Mouse (Mus musculus): ENCODE results near the gene Rbms3. TPM values are rescaled to one million over a fixed set of nuclear protein-coding genes. Genes with fewer than 3 reads are reported as not detected.
A peak's percentile ranks its signal among the peaks of the same experiment; 100 is the strongest.

Gene Rbms3
- polyA plus RNA-seq, 1 experiment from 2014 or later, result 76.1 TPM

DNA sequence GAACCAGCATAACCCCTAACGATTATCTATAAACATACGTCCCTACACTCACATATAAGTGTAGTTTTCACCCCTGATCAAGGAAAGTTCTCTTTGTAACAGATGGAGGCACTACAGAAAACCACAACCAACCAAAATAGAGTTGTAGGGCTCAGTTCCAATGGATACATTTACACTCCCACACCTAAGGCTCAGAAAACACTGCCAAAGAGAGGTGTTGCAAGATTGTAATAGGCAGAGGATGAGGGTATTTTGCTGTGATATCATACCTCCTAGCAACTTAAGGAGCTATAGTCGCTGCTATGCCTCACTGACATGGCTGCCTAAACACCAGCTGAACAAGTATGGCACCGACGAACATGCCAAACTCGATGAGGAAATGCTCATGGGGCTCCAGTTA, 44.4 kb downstream of the Rbms3 start:
- no peak for ATAC-seq (replicated peaks; ENCODE audit: low FRiP score)
- H3K4me3 ChIP-seq (replicated peaks), result no peak overlapping the region
- H3K4me2 ChIP-seq, result no peak overlapping the region
- peaks cover 3% of the 10 kb centered on the region; the same call in 1 of the 2 replicates for H3K4me1 ChIP-seq
- WGBS, result 91% methylated on average over 6 of the region's 6 CpGs
- no peak overlapping the region for H3K27ac ChIP-seq
- no peak overlapping the region for H3K9ac ChIP-seq
- H3K36me3 ChIP-seq, result no peaks in the 10 kb centered on the region
- H3K9me3 ChIP-seq (replicated peaks), result no peaks in the 10 kb centered on the region
- no peaks in the 10 kb centered on the region for H3K27me3 ChIP-seq

DNA sequence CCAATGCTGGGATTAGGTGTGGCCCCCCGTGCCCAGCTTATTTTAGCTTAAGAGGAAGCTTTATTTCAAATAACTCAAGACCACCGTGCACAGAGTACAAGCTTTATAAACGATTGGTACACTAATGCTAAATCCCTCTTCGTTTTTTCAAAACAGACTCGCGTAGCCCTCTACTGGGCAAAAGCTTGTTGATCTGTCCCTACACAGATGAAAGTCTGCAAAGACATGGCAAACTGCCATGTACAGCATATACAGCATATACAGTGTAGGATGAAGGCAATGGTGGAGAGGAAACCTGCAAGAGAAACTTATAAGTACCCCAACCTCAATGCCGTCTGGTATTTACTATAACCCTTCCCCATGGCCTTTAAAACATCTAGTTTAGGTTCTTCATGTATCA, 46.1 kb downstream of the Rbms3 start:
- Histone ChIP-seq H3K27me3 (no peaks in the 10 kb centered on the region), H3K4me1 (peaks cover 2% of the 10 kb centered on the region; the same call in 1 of the 2 replicates), H3K36me3 (no peaks in the 10 kb centered on the region), H3K9ac (no peak overlapping the region), H3K9me3 (replicated peaks) (no peaks in the 10 kb centered on the region), H3K4me2 (no peak overlapping the region), H3K27ac (no peak overlapping the region), H3K4me3 (replicated peaks) (no peak overlapping the region)
- 47% methylated on average over 7 of the region's 7 CpGs for WGBS
- ATAC-seq (replicated peaks; ENCODE audit: low FRiP score), result no peak; the same call in 1 of the 2 replicates

DNA sequence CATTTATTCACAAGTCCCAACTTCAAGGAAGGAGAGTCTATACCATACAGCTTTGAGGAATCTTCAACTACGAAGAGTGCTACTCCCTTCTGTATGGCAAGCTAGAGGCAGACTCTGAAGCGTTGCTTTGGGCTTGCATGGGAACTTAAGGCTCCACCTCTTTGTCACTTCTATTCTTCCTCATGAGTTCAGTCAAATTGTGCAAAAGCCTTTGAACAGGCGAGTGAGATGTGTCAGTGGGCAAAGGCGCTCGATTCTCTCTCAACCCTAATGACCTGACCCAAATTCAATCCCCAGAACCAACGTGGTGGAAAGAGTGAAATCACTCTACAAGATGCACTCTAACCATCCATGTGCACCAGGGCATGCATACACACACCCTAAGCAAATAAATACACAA, 47.1 kb downstream of the Rbms3 start:
- Histone ChIP-seq H3K27me3 (no peaks in the 10 kb centered on the region), H3K9ac (no peak overlapping the region), H3K9me3 (replicated peaks) (no peaks in the 10 kb centered on the region), H3K36me3 (no peaks in the 10 kb centered on the region), H3K27ac (no peak overlapping the region), H3K4me3 (replicated peaks) (no peak overlapping the region), H3K4me1 (peaks cover 2% of the 10 kb centered on the region; the same call in 1 of the 2 replicates), H3K4me2 (no peak overlapping the region)
- 62% methylated on average over 6 of the region's 6 CpGs for WGBS
- ATAC-seq (replicated peaks; ENCODE audit: low FRiP score), result no peak

DNA sequence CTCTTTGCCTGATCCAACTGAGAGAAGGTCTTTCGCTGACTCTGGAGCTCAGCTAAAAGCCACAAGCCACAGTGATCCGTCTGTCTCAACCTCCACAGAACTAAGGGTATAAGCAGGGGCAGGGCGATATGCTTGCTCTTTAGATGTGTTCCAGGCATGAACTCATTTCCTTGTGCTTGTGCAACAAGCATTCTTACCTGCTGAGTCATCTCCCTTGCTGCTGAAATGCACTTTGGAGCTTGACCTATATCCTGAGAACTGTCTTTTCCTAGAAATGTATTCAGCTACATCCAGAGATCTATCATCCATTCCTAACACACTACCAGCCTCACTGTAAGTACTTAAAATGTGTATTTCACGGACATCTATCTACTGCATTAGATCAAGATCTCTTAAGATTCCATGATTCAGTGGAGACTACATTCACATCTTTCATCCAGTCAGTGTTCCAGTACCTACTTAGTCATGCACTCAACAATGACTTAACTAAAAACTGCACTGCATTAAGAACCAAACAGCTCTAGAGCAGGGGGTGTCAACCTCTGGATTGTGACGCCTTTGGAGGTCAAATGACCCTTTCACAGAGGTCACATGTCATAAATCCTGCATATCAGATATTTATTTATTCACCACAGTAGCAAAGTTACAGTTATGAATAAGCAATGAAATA, 58.4 kb downstream of the Rbms3 start:
- no peak overlapping the region for H3K4me3 ChIP-seq (replicated peaks)
- H3K4me1 ChIP-seq, result peaks cover 4% of the 10 kb centered on the region; the same call in 1 of the 2 replicates
- no peak overlapping the region for H3K9ac ChIP-seq
- no peak overlapping the region for H3K4me2 ChIP-seq
- WGBS, result 67% methylated on average over 5 of the region's 5 CpGs
- no peaks in the 10 kb centered on the region for H3K9me3 ChIP-seq (replicated peaks)
- no peak for ATAC-seq (replicated peaks; ENCODE audit: low FRiP score)
- no peaks in the 10 kb centered on the region for H3K36me3 ChIP-seq
- no peak overlapping the region for H3K27ac ChIP-seq
- H3K27me3 ChIP-seq, result no peaks in the 10 kb centered on the region

DNA sequence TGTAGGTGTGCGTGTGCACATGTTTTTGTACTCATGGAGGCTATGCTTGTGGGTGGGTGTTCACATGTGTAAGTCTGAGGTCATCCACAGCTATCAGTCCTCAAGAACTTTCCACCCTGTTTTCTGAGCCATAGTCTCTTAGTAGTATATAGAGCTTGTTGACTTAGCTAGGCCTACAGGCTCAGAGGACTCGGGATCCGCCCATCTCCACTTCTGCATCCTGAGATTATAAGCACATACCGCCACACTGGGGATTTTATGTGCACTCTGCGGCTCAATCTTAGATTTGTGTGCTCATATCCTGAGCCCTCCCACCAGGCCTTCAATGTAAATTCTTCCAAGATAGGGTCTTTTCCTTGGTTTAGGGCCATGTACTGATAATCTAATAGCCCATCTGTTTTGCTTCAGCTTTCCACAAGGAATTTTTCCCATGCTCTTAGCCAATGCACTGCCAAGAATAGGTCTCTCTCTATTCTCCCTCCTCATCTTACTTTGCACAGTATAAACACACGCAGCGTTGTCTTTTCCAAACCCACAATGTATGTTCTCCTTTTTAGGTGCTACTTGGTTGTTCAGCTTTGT, 59.4 kb downstream of the Rbms3 start:
- no peak for ATAC-seq (replicated peaks; ENCODE audit: low FRiP score)
- Histone ChIP-seq H3K36me3 (no peaks in the 10 kb centered on the region), H3K4me3 (replicated peaks) (no peak overlapping the region), H3K4me1 (peaks cover 7% of the 10 kb centered on the region; the same call in 1 of the 2 replicates), H3K9ac (no peak overlapping the region), H3K9me3 (replicated peaks) (no peaks in the 10 kb centered on the region), H3K27ac (no peak overlapping the region), H3K27me3 (no peaks in the 10 kb centered on the region), H3K4me2 (no peak overlapping the region)
- 79% methylated on average over 7 of the region's 7 CpGs for WGBS

DNA sequence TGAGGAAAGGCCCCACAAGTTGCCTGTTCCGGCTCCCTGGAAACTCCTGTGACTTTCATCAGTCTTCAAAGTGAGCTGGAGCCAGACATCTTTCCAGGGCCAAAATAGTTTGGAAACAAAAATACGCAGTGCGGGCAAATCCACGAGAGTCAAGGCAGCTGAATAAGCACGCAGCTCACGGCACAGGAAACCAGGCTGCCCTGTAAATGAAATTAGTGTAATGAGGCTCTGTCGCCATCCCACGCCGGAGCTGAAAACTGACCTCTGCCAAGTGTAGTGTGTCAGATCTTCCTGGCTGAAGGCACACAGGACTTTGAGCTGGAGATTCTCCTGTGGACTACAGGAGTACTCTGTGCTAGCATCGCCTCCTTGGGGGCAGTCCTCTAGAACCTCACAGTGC, 63.4 kb downstream of the Rbms3 start:
- Histone ChIP-seq H3K4me2 (no peak overlapping the region), H3K9ac (no peak overlapping the region), H3K27ac (no peak overlapping the region), H3K4me3 (replicated peaks) (no peak overlapping the region), H3K9me3 (replicated peaks) (no peaks in the 10 kb centered on the region), H3K4me1 (peaks cover 7% of the 10 kb centered on the region; the same call in 1 of the 2 replicates), H3K27me3 (no peaks in the 10 kb centered on the region), H3K36me3 (no peaks in the 10 kb centered on the region)
- peak; percentile 18; the same call in 1 of the 2 replicates for ATAC-seq (replicated peaks; ENCODE audit: low FRiP score)
- WGBS, result 27% methylated on average over 10 of the region's 10 CpGs

DNA sequence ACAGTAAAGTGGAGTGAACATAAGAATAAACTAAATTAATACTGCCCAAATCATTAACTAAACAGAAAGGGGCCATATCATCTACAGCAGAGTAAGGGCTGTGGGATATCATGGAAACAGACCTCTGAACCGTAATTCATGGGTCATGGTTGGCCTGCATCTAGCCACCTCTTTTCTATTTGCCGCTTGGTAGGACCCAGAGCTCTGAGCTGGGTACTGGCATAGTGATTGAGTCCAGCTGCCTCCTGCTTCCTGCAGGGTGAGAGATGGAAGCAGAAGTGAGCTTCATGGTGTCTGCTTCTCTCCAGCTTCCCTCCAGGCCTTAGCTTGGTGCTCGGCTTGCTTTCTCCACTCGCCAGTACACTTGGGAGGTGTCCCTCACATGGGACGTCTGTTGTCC, 71.2 kb downstream of the Rbms3 start:
- no peak overlapping the region for H3K4me3 ChIP-seq (replicated peaks)
- H3K36me3 ChIP-seq, result no peaks in the 10 kb centered on the region
- H3K27ac ChIP-seq, result no peak overlapping the region
- no peak overlapping the region for H3K9ac ChIP-seq
- H3K27me3 ChIP-seq, result no peaks in the 10 kb centered on the region
- 47% methylated on average over 5 of the region's 5 CpGs for WGBS
- peak; percentile 64 for ATAC-seq (replicated peaks; ENCODE audit: low FRiP score)
- H3K4me1 ChIP-seq, result peaks cover 12% of the 10 kb centered on the region; the same call in 1 of the 2 replicates
- H3K4me2 ChIP-seq, result no peak overlapping the region
- H3K9me3 ChIP-seq (replicated peaks), result no peaks in the 10 kb centered on the region

DNA sequence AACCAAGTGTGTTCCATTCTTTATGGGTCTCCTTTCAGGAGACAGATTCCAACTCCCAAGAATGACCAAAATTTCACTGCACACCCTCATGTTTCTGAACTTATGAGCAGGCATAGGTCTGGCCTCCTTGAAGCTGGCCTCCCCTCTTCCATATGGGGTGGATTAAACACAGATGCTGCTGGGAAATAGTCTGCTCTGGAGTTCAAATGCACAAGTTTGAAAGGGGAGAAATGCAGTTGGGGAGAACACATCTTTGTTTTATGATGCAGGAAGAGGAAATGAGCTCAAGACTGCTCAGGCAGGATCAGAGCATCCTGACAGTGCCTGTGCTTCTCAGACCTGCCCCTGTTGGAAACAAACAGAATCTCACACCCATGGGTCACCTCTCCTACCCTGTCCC, 75.4 kb downstream of the Rbms3 start:
- Histone ChIP-seq H3K27ac (no peak overlapping the region), H3K9me3 (replicated peaks) (no peaks in the 10 kb centered on the region), H3K4me1 (peaks cover 12% of the 10 kb centered on the region; the same call in 1 of the 2 replicates), H3K4me2 (no peak overlapping the region), H3K36me3 (no peaks in the 10 kb centered on the region), H3K27me3 (no peaks in the 10 kb centered on the region), H3K4me3 (replicated peaks) (no peak overlapping the region), H3K9ac (no peak overlapping the region)
- no peak for ATAC-seq (replicated peaks; ENCODE audit: low FRiP score)

DNA sequence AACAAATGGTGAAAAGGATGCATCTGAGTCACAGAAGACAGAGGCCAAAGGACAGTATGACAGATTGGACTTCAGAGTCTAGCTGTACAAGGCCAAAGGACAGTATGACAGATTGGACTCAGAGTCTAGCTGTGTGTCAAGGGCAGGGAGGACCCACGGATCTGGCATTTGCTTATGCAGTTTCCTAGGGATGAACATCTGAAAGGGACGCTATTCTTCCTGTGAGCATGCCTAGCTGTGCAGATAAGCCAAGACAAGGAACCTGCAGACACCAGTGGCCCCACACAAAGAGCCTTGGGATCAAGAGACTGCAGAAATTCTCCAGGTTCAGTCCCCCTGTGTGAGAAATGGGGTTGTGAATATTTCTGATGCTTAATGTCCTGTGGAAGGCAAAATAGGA, 100.4 kb downstream of the Rbms3 start:
- no peak overlapping the region for H3K9ac ChIP-seq
- 73% methylated on average over 2 of the region's 2 CpGs for WGBS
- no peak for ATAC-seq (replicated peaks; ENCODE audit: low FRiP score)

DNA sequence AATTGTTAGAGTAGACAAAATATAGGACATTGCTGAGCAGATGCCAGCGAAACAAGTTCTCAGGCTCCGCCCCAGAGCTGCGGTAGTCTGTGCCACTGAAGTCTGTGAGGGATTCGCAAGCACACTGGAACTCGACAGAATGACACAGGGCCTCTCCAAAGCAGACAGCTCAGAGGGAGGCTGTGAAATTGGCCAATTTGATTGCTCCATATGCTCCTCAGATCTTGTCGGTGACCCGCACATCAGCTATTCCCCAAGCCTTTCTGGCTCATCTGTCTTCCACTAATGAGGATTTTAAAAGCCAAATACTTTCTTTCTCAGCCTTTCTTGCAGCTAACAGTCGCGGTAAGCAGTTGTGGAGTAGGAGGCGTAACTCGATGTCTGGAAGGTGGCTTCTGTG, 120.8 kb downstream of the Rbms3 start:
- H3K9me3 ChIP-seq (replicated peaks), result no peaks in the 10 kb centered on the region
- no peak for ATAC-seq (replicated peaks; ENCODE audit: low FRiP score)

More for the DNA sequence above, 100.4 kb downstream of the Rbms3 start:
- Histone ChIP-seq H3K4me1 (no peaks in the 10 kb centered on the region), H3K27ac (no peak overlapping the region), H3K36me3 (no peaks in the 10 kb centered on the region), H3K9me3 (replicated peaks) (no peaks in the 10 kb centered on the region), H3K27me3 (no peaks in the 10 kb centered on the region), H3K4me2 (no peak overlapping the region), H3K4me3 (replicated peaks) (no peak overlapping the region)

DNA sequence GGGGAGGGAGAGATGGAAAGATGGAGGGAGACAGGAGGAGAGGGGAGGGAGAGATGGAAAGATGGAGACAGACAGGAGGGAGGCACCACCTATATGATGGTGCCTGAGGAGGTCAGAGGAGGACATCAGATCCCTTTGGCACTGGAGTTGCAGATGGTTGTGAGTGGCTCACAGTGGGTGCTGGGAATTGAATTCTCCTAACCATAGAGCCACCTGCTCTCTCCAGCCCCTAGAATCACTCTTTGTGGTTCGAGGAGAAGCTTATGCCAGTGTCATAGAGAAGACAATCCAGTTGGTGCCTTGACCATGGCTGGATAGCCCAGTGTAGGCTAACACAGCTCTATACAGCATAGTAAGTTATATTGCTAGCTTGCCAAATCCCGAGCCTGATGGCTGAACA, 137.8 kb downstream of the Rbms3 start:
- no peaks in the 10 kb centered on the region for H3K36me3 ChIP-seq
- no peak overlapping the region for H3K4me2 ChIP-seq
- H3K27me3 ChIP-seq, result no peaks in the 10 kb centered on the region
- no peak overlapping the region for H3K9ac ChIP-seq
- 80% methylated on average over 2 of the region's 2 CpGs for WGBS
- no peak overlapping the region for H3K4me3 ChIP-seq (replicated peaks)
- H3K4me1 ChIP-seq, result peaks cover 10% of the 10 kb centered on the region; the same call in 1 of the 2 replicates
- ATAC-seq (replicated peaks; ENCODE audit: low FRiP score), result no peak
- H3K27ac ChIP-seq, result no peak overlapping the region
- H3K9me3 ChIP-seq (replicated peaks), result no peaks in the 10 kb centered on the region

More for the DNA sequence above, 120.8 kb downstream of the Rbms3 start:
- no peaks in the 10 kb centered on the region for H3K27me3 ChIP-seq
- H3K9ac ChIP-seq, result no peak overlapping the region
- no peak overlapping the region for H3K27ac ChIP-seq
- no peaks in the 10 kb centered on the region for H3K36me3 ChIP-seq
- no peak overlapping the region for H3K4me3 ChIP-seq (replicated peaks)
- no peak overlapping the region for H3K4me2 ChIP-seq
- no peaks in the 10 kb centered on the region for H3K4me1 ChIP-seq
- WGBS, result 56% methylated on average over 11 of the region's 11 CpGs

DNA sequence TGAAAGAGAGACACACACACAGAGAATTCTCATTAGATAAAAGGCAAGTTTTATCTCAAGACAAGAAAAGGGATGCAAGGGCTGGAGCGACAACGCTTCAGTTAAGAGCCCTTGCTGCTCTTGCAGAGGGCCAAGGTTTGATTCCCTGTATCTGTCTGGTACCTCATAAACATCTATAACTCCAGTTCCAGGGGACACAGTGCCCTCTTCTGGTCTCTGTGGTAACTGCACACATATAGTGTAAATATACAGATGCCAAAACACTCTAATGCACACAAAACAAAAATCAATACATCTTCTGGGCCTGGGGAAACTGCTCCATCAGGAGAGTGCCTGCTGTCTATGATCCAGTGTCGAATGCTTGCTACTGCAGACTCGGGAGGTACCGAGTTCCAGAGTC, 145.3 kb downstream of the Rbms3 start:
- H3K4me2 ChIP-seq, result no peak overlapping the region
- H3K9me3 ChIP-seq (replicated peaks), result no peaks in the 10 kb centered on the region
- no peak for ATAC-seq (replicated peaks; ENCODE audit: low FRiP score)
- H3K27ac ChIP-seq, result no peak overlapping the region
- no peak overlapping the region for H3K9ac ChIP-seq
- no peak overlapping the region for H3K4me3 ChIP-seq (replicated peaks)
- no peaks in the 10 kb centered on the region for H3K36me3 ChIP-seq
- 94% methylated on average over 5 of the region's 5 CpGs for WGBS
- H3K27me3 ChIP-seq, result no peaks in the 10 kb centered on the region
- no peaks in the 10 kb centered on the region for H3K4me1 ChIP-seq

Data from kidney, embryonic 15.5 days (tissue).